Mouse (Mus musculus) spleen, adult 2 months (tissue): Measurements from ENCODE around the gene Sarnp. TPM values are rescaled to one million over a fixed set of nuclear protein-coding genes. Genes with fewer than 3 reads are reported as not detected.

Experiments
- DNase-seq, 2 experiments: peaks; one replicate each; pipeline versions ENCODE4 v3.0.0 to v3.0.0-alpha.2; 2012 to 2021; ENCODE audit warnings: low spot score in 2 of 2, low read depth in 1 of 2
- H3K27ac ChIP-seq: fragments of 200-500 bp; 2 replicates; pipeline ENCODE4 v1.5.1; 2012; ENCODE audit warnings: low read length, inconsistent platforms; ENCODE audit not compliant: insufficient read depth
- H3K27me3 ChIP-seq: fragments of 200-500 bp; 2 replicates; pipeline ENCODE4 v1.6.1; 2012; ENCODE audit warnings: mild to moderate bottlenecking, moderate library complexity, low read length, inconsistent platforms; ENCODE audit not compliant: control insufficient read depth, insufficient read depth
- H3K36me3 ChIP-seq: fragments of 200-500 bp; 2 replicates; pipeline ENCODE4 v1.6.1; 2012; ENCODE audit warnings: mild to moderate bottlenecking, low read length, inconsistent platforms; ENCODE audit not compliant: control insufficient read depth, insufficient read depth
- H3K4me1 ChIP-seq: fragments of 200-500 bp; 2 replicates; pipeline ENCODE4 v1.6.1; 2011; ENCODE audit warnings: inconsistent platforms; ENCODE audit not compliant: control insufficient read depth, insufficient read depth, insufficient read length
- H3K4me3 ChIP-seq: fragments of 200-500 bp; 2 replicates; pipeline ENCODE4 v1.5.1; 2011; ENCODE audit warnings: mild to moderate bottlenecking, inconsistent platforms; ENCODE audit not compliant: insufficient read depth, insufficient read length; ENCODE audit errors: extremely low read depth
- CTCF ChIP-seq: fragments of 200-500 bp; IDR thresholded peaks from 2 replicates; pipeline ENCODE4 v1.5.1; 2011; ENCODE audit warnings: mild to moderate bottlenecking, inconsistent platforms; ENCODE audit not compliant: insufficient read depth, insufficient read length, insufficient replicate concordance; ENCODE audit errors: extremely low read depth
- POLR2A ChIP-seq: fragments of 200-500 bp; IDR thresholded peaks from 2 replicates; pipeline ENCODE4 v1.6.1; 2011; ENCODE audit warnings: low read depth, low read length, inconsistent platforms
- WGBS: fragments of 180-500 bp; shearing (Covaris S2); methylation state at CpG from one replicate; pipeline ENCODE4 v1.1.7; 2018; 5-methylcytosine and 5-hydroxymethylcytosine counted together
- polyA plus RNA-seq: library from polyadenylated mRNA; depleted of rRNA; stranded (reverse); fragments of >200 nt; gene quantifications from 2 replicates; pipeline ENCODE4 v1.2.3, GENCODE M21; 2012

Sarnp gene
- polyA plus RNA-seq, 1 experiment, result 4.5 TPM

GRCm38 (mm10) chr10:128889846-128890245, 72.7 kb downstream of the Sarnp start:
- H3K4me3 ChIP-seq, result peak overlapping the region; percentile 19; the same call in 1 of the 2 replicates
- 67% methylated on average over 1 of the region's 2 CpGs for WGBS
- peaks cover 4% of the 10 kb centered on the region for H3K27me3 ChIP-seq
- peaks cover 14% of the 10 kb centered on the region; the same call in 1 of the 2 replicates for H3K4me1 ChIP-seq
- TF ChIP-seq POLR2A, result no peak
- no peak for TF ChIP-seq CTCF
- no peak overlapping the region for H3K27ac ChIP-seq
- peaks cover 4% of the 10 kb centered on the region; the same call in 1 of the 2 replicates for H3K36me3 ChIP-seq
- DNase-seq, result no peak

GRCm38 (mm10) chr10:128890383-128891295, 73.5 kb downstream of the Sarnp start:
- Histone ChIP-seq H3K4me1 (peaks cover 12% of the 10 kb centered on the region; the same call in 1 of the 2 replicates), H3K27me3 (peaks cover 4% of the 10 kb centered on the region), H3K36me3 (peaks cover 4% of the 10 kb centered on the region; the same call in 1 of the 2 replicates), H3K27ac (peak overlapping the region; percentile 52; the same call in 1 of the 2 replicates), H3K4me3 (peak overlapping the region; percentile 84)
- DNase-seq, result peak in 1 of 2 experiments; percentile 13
- TF ChIP-seq CTCF (no peak), POLR2A (no peak)
- 6% methylated on average over 40 of the region's 40 CpGs for WGBS

- TF ChIP-seq POLR2A, result no peak
- TF ChIP-seq CTCF, result no peak
- Histone ChIP-seq H3K4me3 (peak within 1 kb of the TSS; percentile 84), H3K4me1 (peaks cover 12% of the 10 kb centered on the region; the same call in 1 of the 2 replicates), H3K27me3 (peaks cover 4% of the 10 kb centered on the region), H3K36me3 (no peaks in the 10 kb centered on the region), H3K27ac (peak within 1 kb of the TSS; percentile 52; the same call in 1 of the 2 replicates)
- 2% methylated on average over 53 of the region's 89 CpGs for WGBS
- peak in 1 of 2 experiments; percentile 72 for DNase-seq
These were observed 74.4 kb downstream of the Sarnp start, which contains the start of gene Gdf11 for GRCm38 (mm10) chr10:128891296-128892094. TSS of gene Gdf11 (minus strand) at chr10:128891718.

GRCm38 (mm10) chr10:128892246-128892645, 75.1 kb downstream of the Sarnp start:
- Histone ChIP-seq H3K27ac (no peak overlapping the region), H3K4me3 (peak overlapping the region; percentile 62; the same call in 1 of the 2 replicates), H3K36me3 (no peaks in the 10 kb centered on the region), H3K27me3 (peaks cover 4% of the 10 kb centered on the region), H3K4me1 (peaks cover 12% of the 10 kb centered on the region; the same call in 1 of the 2 replicates)
- TF ChIP-seq POLR2A (no peak), CTCF (no peak)
- 9% methylated on average over 9 of the region's 9 CpGs for WGBS
- DNase-seq, result peak in 1 of 2 experiments; percentile 15

- no peak overlapping the region for H3K4me3 ChIP-seq
- peaks cover 4% of the 10 kb centered on the region for H3K27me3 ChIP-seq
- no peaks in the 10 kb centered on the region for H3K36me3 ChIP-seq
- peaks cover 1% of the 10 kb centered on the region; the same call in 1 of the 2 replicates for H3K4me1 ChIP-seq
- WGBS, result 2% methylated on average over 9 of the region's 9 CpGs
- no peak overlapping the region for H3K27ac ChIP-seq
- peak; percentile 70 to 72 for DNase-seq
- TF ChIP-seq CTCF (peak; percentile 28; the same call in 1 of the 2 replicates), POLR2A (no peak)
These were observed 78.3 kb downstream of the Sarnp start for GRCm38 (mm10) chr10:128895437-128895836.

GRCm38 (mm10) chr10:128895952-128896693, 79.0 kb downstream of the Sarnp start:
- no peak overlapping the region for H3K4me3 ChIP-seq
- DNase-seq, result no peak
- H3K36me3 ChIP-seq, result no peaks in the 10 kb centered on the region
- TF ChIP-seq POLR2A, result no peak
- TF ChIP-seq CTCF, result no peak
- H3K27ac ChIP-seq, result no peak overlapping the region
- WGBS, result 11% methylated on average over 17 of the region's 17 CpGs
- no peaks in the 10 kb centered on the region for H3K4me1 ChIP-seq
- H3K27me3 ChIP-seq, result peaks cover 2% of the 10 kb centered on the region; the same call in 1 of the 2 replicates
